In the genomic region with DNA sequence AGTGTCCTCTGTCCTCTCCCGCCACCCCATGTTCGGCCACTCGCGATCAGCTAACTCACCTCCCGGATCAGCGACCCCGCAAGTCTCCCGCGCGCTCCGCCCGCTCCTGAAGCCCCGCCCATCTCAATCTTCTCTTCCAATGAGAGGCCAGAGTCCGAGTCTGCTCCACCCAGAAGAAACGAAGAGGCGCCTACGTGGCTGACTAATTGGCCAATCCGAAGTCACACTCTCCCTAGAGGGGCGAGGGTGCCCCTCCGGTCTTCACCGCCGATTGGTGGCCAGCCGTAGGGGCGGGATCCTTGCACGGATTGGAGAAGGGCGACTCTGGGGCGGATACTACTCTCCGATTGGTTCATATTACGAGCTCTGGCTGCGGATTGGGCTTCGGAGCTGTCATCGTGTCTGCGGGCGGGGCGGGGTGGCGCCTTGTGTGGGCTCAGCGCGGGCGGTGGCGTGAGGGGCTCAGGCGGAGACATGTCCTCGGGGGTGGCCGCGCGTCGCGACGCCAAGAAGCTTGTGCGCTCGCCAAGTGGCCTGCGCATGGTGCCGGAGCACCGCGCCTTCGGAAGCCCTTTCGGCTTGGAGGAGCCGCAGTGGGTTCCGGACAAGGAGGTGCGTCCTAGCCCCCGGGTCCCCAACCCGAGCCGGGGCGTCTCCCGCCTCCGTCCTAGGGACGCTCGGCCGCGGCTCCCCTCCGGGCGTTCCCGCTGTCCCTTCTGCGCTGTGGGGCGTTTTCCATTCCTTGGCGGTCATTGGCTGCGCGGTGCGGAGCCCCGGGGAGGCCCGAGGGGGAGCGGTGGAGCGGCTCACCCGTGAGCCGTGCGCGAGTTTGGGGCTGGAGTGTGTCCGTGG, we compare ENCODE assay signal across 8 mouse cellular contexts. TPM values are rescaled to one million over a fixed set of nuclear protein-coding genes. Genes with fewer than 3 reads are reported as not detected.
A peak's percentile ranks its signal among the peaks of the same experiment; 100 is the strongest.
DNase-seq lines count a peak whose midpoint lies in the region; ATAC-seq and TF ChIP-seq lines count a peak whose summit lies in the region.

A gene (minus strand): TSS at position 108 of the 852 bp plus-strand sequence.
A gene (plus strand): TSS at position 405 of the 852 bp plus-strand sequence.

- peak; percentile 100 for DNase-seq in G1E (ENCODE audit: low spot score)
- peak; percentile 94 to 99 for DNase-seq in cerebellum, adult 18-20 months
- peak; percentile 93 for DNase-seq in heart, postnatal 36 days
- peak; percentile 94 to 99 for DNase-seq in layer of hippocampus, adult 2 months (ENCODE audit: low spot score in 2 of 2)
- peak; percentile 99 for DNase-seq in lung, embryonic 14.5 days
- peak; percentile 98 for DNase-seq in thymus, adult 2 months

- H3K9ac ChIP-seq in forebrain, embryonic 16.5 days (replicated peaks; ENCODE audit: low read depth, low read length): peak within 1 kb of the TSS; percentile 76
- peak within 1 kb of the TSS; percentile 77 for H3K9ac ChIP-seq in lung, embryonic 14.5 days

- intact Hi-C loops in heart, postnatal 36 days (cut with DNase I): no loop called here

- peak within 1 kb of the TSS; percentile 75 for H3K4me3 ChIP-seq in G1E (ENCODE audit: low read depth, low read length)
- H3K4me3 ChIP-seq in forebrain, embryonic 16.5 days (replicated peaks; ENCODE audit: low read length): peak within 1 kb of the TSS; percentile 81
- peak within 1 kb of the TSS; percentile 79 for H3K4me3 ChIP-seq in layer of hippocampus, adult 2 months
- H3K4me3 ChIP-seq in lung, embryonic 14.5 days (ENCODE audit: low read depth, low read length): peak within 1 kb of the TSS; percentile 76
- H3K4me3 ChIP-seq in olfactory bulb, adult 2 months (ENCODE audit: insufficient read depth, low read depth, low read length): peak within 1 kb of the TSS; percentile 65
- peak within 1 kb of the TSS; percentile 75 for H3K4me3 ChIP-seq in thymus, adult 2 months (ENCODE audit: control insufficient read depth, insufficient read depth, low read length)

- peak; percentile 70 for TF ChIP-seq POLR2A in olfactory bulb, adult 2 months (IDR thresholded peaks at IDR 0.05; ENCODE audit: insufficient read depth, low read depth, low read length)
- TF ChIP-seq POLR2A in thymus, adult 2 months (IDR thresholded peaks at IDR 0.05; ENCODE audit: control insufficient read depth, extremely low read depth, insufficient read depth, low read length, poor library complexity): peak; percentile 59; the same call in 1 of the 2 replicates

- peaks cover 73% of the 10 kb centered on the region for H3K36me3 ChIP-seq in G1E (replicated peaks)
- no peaks in the 10 kb centered on the region for H3K36me3 ChIP-seq in forebrain, embryonic 16.5 days (ENCODE audit: control insufficient read depth, insufficient read depth)
- H3K36me3 ChIP-seq in lung, embryonic 14.5 days (ENCODE audit: insufficient read depth): peaks cover 9% of the 10 kb centered on the region
- H3K36me3 ChIP-seq in thymus, adult 2 months (ENCODE audit: control insufficient read depth, insufficient read depth, low read length): no peaks in the 10 kb centered on the region

- under 1% methylated on average over 67 of the region's 87 CpGs for WGBS in forebrain, embryonic 16.5 days
- WGBS in lung, embryonic 14.5 days: under 1% methylated on average over 86 of the region's 87 CpGs
- WGBS in olfactory bulb, adult 2 months: under 1% methylated on average over 87 of the region's 87 CpGs
- under 1% methylated on average over 87 of the region's 87 CpGs for WGBS in thymus, adult 2 months

- peak within 1 kb of the TSS; percentile 92 for H3K4me2 ChIP-seq in forebrain, embryonic 16.5 days (ENCODE audit: low read length)
- H3K4me2 ChIP-seq in lung, embryonic 14.5 days: peak within 1 kb of the TSS; percentile 73

- TF ChIP-seq CTCF in G1E (IDR thresholded peaks at IDR 0.05; ENCODE audit: low read depth, low read length): no peak
- TF ChIP-seq CTCF in layer of hippocampus, adult 2 months (conservative IDR thresholded peaks at IDR 0.05): no peak
- TF ChIP-seq CTCF in lung, embryonic 14.5 days (IDR thresholded peaks at IDR 0.05; ENCODE audit: low read depth): no peak
- TF ChIP-seq CTCF in olfactory bulb, adult 2 months (IDR thresholded peaks at IDR 0.05; ENCODE audit: insufficient read depth, low read depth, low read length): no peak
- TF ChIP-seq CTCF in thymus, adult 2 months (IDR thresholded peaks at IDR 0.05; ENCODE audit: borderline replicate concordance, control insufficient read depth, extremely low read depth, insufficient read depth, low read length, poor library complexity): peak; percentile 50; the same call in 1 of the 2 replicates

- H3K9me3 ChIP-seq in G1E (replicated peaks): no peaks in the 10 kb centered on the region
- H3K9me3 ChIP-seq in forebrain, embryonic 16.5 days (ENCODE audit: control insufficient read depth, low read length): no peaks in the 10 kb centered on the region
- no peaks in the 10 kb centered on the region for H3K9me3 ChIP-seq in lung, embryonic 14.5 days (ENCODE audit: low read depth, low read length)

- peak; percentile 92 for ATAC-seq in G1E (ENCODE audit: extremely low read depth, insufficient number of reproducible peaks, low FRiP score, poor library complexity, severe bottlenecking)
- peak; percentile 100 for ATAC-seq in forebrain, embryonic 16.5 days
- peak; percentile 98 for ATAC-seq in lung, embryonic 14.5 days (ENCODE audit: insufficient read depth)

- H3K27me3 ChIP-seq in G1E (ENCODE audit: insufficient read depth, low read length): no peaks in the 10 kb centered on the region
- H3K27me3 ChIP-seq in forebrain, embryonic 16.5 days (replicated peaks; ENCODE audit: control insufficient read depth, insufficient read depth, low read length): no peaks in the 10 kb centered on the region
- H3K27me3 ChIP-seq in lung, embryonic 14.5 days (ENCODE audit: insufficient read depth, low read length): no peaks in the 10 kb centered on the region
- H3K27me3 ChIP-seq in thymus, adult 2 months (ENCODE audit: control insufficient read depth, insufficient read depth, low read length): no peaks in the 10 kb centered on the region

- H3K27ac ChIP-seq in forebrain, embryonic 16.5 days (ENCODE audit: low read length): peak within 1 kb of the TSS; percentile 64
- H3K27ac ChIP-seq in layer of hippocampus, adult 2 months: peak within 1 kb of the TSS; percentile 96
- peak within 1 kb of the TSS; percentile 95 for H3K27ac ChIP-seq in lung, embryonic 14.5 days (ENCODE audit: low read depth)
- H3K27ac ChIP-seq in olfactory bulb, adult 2 months (ENCODE audit: insufficient read depth, low read depth, low read length): peak within 1 kb of the TSS; percentile 11
- no peak within 1 kb of the TSS for H3K27ac ChIP-seq in thymus, adult 2 months (ENCODE audit: control insufficient read depth, insufficient read depth, low read length)

- H3K4me1 ChIP-seq in G1E (ENCODE audit: insufficient read depth, low read depth, low read length): peaks cover 89% of the 10 kb centered on the region
- peaks cover 33% of the 10 kb centered on the region for H3K4me1 ChIP-seq in forebrain, embryonic 16.5 days (replicated peaks; ENCODE audit: control insufficient read depth, insufficient read depth, low read length)
- H3K4me1 ChIP-seq in lung, embryonic 14.5 days (ENCODE audit: insufficient read depth): peaks cover 28% of the 10 kb centered on the region
- H3K4me1 ChIP-seq in olfactory bulb, adult 2 months (ENCODE audit: control insufficient read depth, insufficient read depth, low read length): peaks cover 42% of the 10 kb centered on the region
- peaks cover 41% of the 10 kb centered on the region for H3K4me1 ChIP-seq in thymus, adult 2 months (replicated peaks; ENCODE audit: control insufficient read depth, insufficient read depth, low read length)

RNA-seq across cellular contexts. Expression of the first gene that starts in this region (rescaled TPM):
- total RNA-seq in G1E (2014; fragmentation: Nextera tagmentation) (18.3 and 26.0 TPM in 2 replicates), G1E (2017) (10.8 and 16.1 TPM in 2 replicates)
- 13.5 and 21.7 TPM in 2 replicates for polyA plus RNA-seq in G1E (2012)
- 3.3 and 4.5 TPM in 2 replicates for polyA plus RNA-seq in forebrain, embryonic 16.5 days (2015; fragmentation: Nextera tagmentation; extraction: Ambion mirVana)
- 1 to 10 TPM in 1 of 2 experiments, under 1 TPM in 1; 0.76 to 1.9 TPM for total RNA-seq in heart, postnatal 36 days (2021)
- 1 to 10 TPM; 3.2 to 4.2 TPM for total RNA-seq in layer of hippocampus, adult 2 months (2021)
- 15.7 and 16.9 TPM in 2 replicates for polyA plus RNA-seq in lung, embryonic 14.5 days (2014; fragmentation: Nextera tagmentation; extraction: Ambion mirVana)
- polyA plus RNA-seq in olfactory bulb, adult 2 months (2012; ENCODE audit: insufficient read depth, insufficient read length, low replicate concordance, missing spikeins): not detected in 2 replicates
- 22.1 and 29.0 TPM in 2 replicates for polyA plus RNA-seq in thymus, adult 2 months (2012; rRNA removed)

RNA-seq across cellular contexts. Expression of the second gene that starts in this region (rescaled TPM):
- total RNA-seq in G1E (2014; fragmentation: Nextera tagmentation): 13.8 and 21.1 TPM in 2 replicates
- 32.5 and 33.9 TPM in 2 replicates for total RNA-seq in G1E (2017)
- polyA plus RNA-seq in G1E (2012): 13.9 and 14.8 TPM in 2 replicates
- polyA plus RNA-seq in forebrain, embryonic 16.5 days (2015; fragmentation: Nextera tagmentation; extraction: Ambion mirVana): 37.6 and 40.1 TPM in 2 replicates
- total RNA-seq in heart, postnatal 36 days (2021): 10 to 100 TPM; 65.3 to 66.5 TPM
- total RNA-seq in layer of hippocampus, adult 2 months (2021): 10 to 100 TPM; 20.0 to 20.6 TPM
- polyA plus RNA-seq in lung, embryonic 14.5 days (2014; fragmentation: Nextera tagmentation; extraction: Ambion mirVana): 111 and 112 TPM in 2 replicates
- polyA plus RNA-seq in olfactory bulb, adult 2 months (2012; ENCODE audit: insufficient read depth, insufficient read length, low replicate concordance, missing spikeins): not detected in 2 replicates
- polyA plus RNA-seq in thymus, adult 2 months (2012; rRNA removed): 36.6 and 46.4 TPM in 2 replicates

Comparison
In these comparisons a context has a peak if more than half of its experiments do, and no peak if none do; other contexts are left out.
1. RNA of the second gene that starts in this region (polyA plus RNA-seq): 111 to 112 TPM in lung, embryonic 14.5 days, 36.6 to 46.4 TPM in thymus, adult 2 months, 37.6 to 40.1 TPM in forebrain, embryonic 16.5 days and 13.9 to 14.8 TPM in G1E; not detected in olfactory bulb, adult 2 months; every median in the first group is over 10 times any median in the second.
2. Peak in every context shown above with its lines, with median percentiles within 50 percentile points of each other: ATAC-seq, DNase-seq and H3K4me3 ChIP-seq.